Mouse (Mus musculus): ENCODE measurements around the gene Gpr108. TPM values are rescaled to one million over a fixed set of nuclear protein-coding genes. Genes with fewer than 3 reads are reported as not detected.

The Gpr108 gene
- total and polyA plus RNA-seq, 2 experiments, result 10.7 to 23.7 TPM

- H3K4me3 ChIP-seq (ENCODE audit: insufficient read depth, low read depth, low read length), result no peak overlapping the region
- H3K9ac ChIP-seq (ENCODE audit: low read depth, low read length), result no peak overlapping the region
- no peak for TF ChIP-seq POLR2A (IDR thresholded peaks at IDR 0.05; ENCODE audit: extremely low read depth, insufficient read depth, low read length)
- TF ChIP-seq CTCF (IDR thresholded peaks at IDR 0.05; ENCODE audit: low read depth, low read length), result no peak
- H3K4me1 ChIP-seq (ENCODE audit: control insufficient read depth, insufficient read depth, low read length), result peaks cover 4% of the 10 kb centered on the region
- peaks cover 10% of the 10 kb centered on the region; the same call in 1 of the 2 replicates for H3K36me3 ChIP-seq (ENCODE audit: control insufficient read depth, insufficient read depth, low read length)
- DNase-seq (ENCODE audit: extremely low read depth, low read depth, low spot score), result no peak
- H3K27me3 ChIP-seq (ENCODE audit: control insufficient read depth, insufficient read depth, low read length), result no peaks in the 10 kb centered on the region
- whole genome bisulfite sequencing, result 41% methylated on average over 6 of the region's 6 CpGs
- no peak overlapping the region for H3K27ac ChIP-seq (replicated peaks; ENCODE audit: insufficient read depth, low read depth, low read length)
- no peaks in the 10 kb centered on the region for H3K79me2 ChIP-seq (ENCODE audit: control insufficient read depth, insufficient read depth, low read length)
Measured at GRCm38 (mm10) chr17:57253306-57253705, 5.1 kb upstream of the Gpr108 start.

- no peaks in the 10 kb centered on the region for H3K79me2 ChIP-seq (ENCODE audit: control insufficient read depth, insufficient read depth, low read length)
- 94% methylated on average over 3 of the region's 3 CpGs for whole genome bisulfite sequencing
- no peak overlapping the region for H3K4me3 ChIP-seq (ENCODE audit: insufficient read depth, low read depth, low read length)
- no peak overlapping the region for H3K9ac ChIP-seq (ENCODE audit: low read depth, low read length)
- no peaks in the 10 kb centered on the region for H3K27me3 ChIP-seq (ENCODE audit: control insufficient read depth, insufficient read depth, low read length)
- DNase-seq (ENCODE audit: extremely low read depth, low read depth, low spot score), result no peak
- TF ChIP-seq CTCF (IDR thresholded peaks at IDR 0.05; ENCODE audit: low read depth, low read length) (no peak), POLR2A (IDR thresholded peaks at IDR 0.05; ENCODE audit: extremely low read depth, insufficient read depth, low read length) (no peak)
- peaks cover 4% of the 10 kb centered on the region; the same call in 1 of the 2 replicates for H3K36me3 ChIP-seq (ENCODE audit: control insufficient read depth, insufficient read depth, low read length)
- H3K27ac ChIP-seq (replicated peaks; ENCODE audit: insufficient read depth, low read depth, low read length), result no peak overlapping the region
- H3K4me1 ChIP-seq (ENCODE audit: control insufficient read depth, insufficient read depth, low read length), result peaks cover 9% of the 10 kb centered on the region
Measured at GRCm38 (mm10) chr17:57251431-57251830, 3.2 kb upstream of the Gpr108 start.

- Histone ChIP-seq H3K9ac (ENCODE audit: low read depth, low read length) (peak overlapping the region; percentile 79), H3K27me3 (ENCODE audit: control insufficient read depth, insufficient read depth, low read length) (no peaks in the 10 kb centered on the region), H3K79me2 (ENCODE audit: control insufficient read depth, insufficient read depth, low read length) (no peaks in the 10 kb centered on the region), H3K4me1 (ENCODE audit: control insufficient read depth, insufficient read depth, low read length) (peaks cover 9% of the 10 kb centered on the region), H3K4me3 (ENCODE audit: insufficient read depth, low read depth, low read length) (peak overlapping the region; percentile 78), H3K27ac (replicated peaks; ENCODE audit: insufficient read depth, low read depth, low read length) (no peak overlapping the region; the same call in 1 of the 2 replicates), H3K36me3 (ENCODE audit: control insufficient read depth, insufficient read depth, low read length) (peaks cover 4% of the 10 kb centered on the region; the same call in 1 of the 2 replicates)
- DNase-seq (ENCODE audit: extremely low read depth, low read depth, low spot score), result no peak
- TF ChIP-seq POLR2A (IDR thresholded peaks at IDR 0.05; ENCODE audit: extremely low read depth, insufficient read depth, low read length), result no peak
- TF ChIP-seq CTCF (IDR thresholded peaks at IDR 0.05; ENCODE audit: low read depth, low read length), result no peak
- 16% methylated on average over 33 of the region's 33 CpGs for WGBS
Measured at GRCm38 (mm10) chr17:57250461-57251160, 2.4 kb upstream of the Gpr108 start.

GRCm38 (mm10) chr17:57249186-57250181 lies 1.2 kb upstream of the Gpr108 start, which contains the start of gene Trip10:
Gene Trip10 (plus strand): TSS chr17:57249455.
- H3K9ac ChIP-seq (ENCODE audit: low read depth, low read length), result peak within 1 kb of the TSS; percentile 79
- peak within 1 kb of the TSS; percentile 78 for H3K4me3 ChIP-seq (ENCODE audit: insufficient read depth, low read depth, low read length)
- WGBS, result under 1% methylated on average over 50 of the region's 52 CpGs
- H3K79me2 ChIP-seq (ENCODE audit: control insufficient read depth, insufficient read depth, low read length), result no peaks in the 10 kb centered on the region
- DNase-seq (ENCODE audit: extremely low read depth, low read depth, low spot score), result peak; percentile 59
- H3K27me3 ChIP-seq (ENCODE audit: control insufficient read depth, insufficient read depth, low read length), result no peaks in the 10 kb centered on the region
- TF ChIP-seq POLR2A (IDR thresholded peaks at IDR 0.05; ENCODE audit: extremely low read depth, insufficient read depth, low read length), result 0 out of 2 replicates have a peak, but pooled peaks have one; percentile 50
- peak; percentile 14; the same call in 1 of the 2 replicates for TF ChIP-seq CTCF (IDR thresholded peaks at IDR 0.05; ENCODE audit: low read depth, low read length)
- H3K27ac ChIP-seq (replicated peaks; ENCODE audit: insufficient read depth, low read depth, low read length), result peak within 1 kb of the TSS; percentile 84
- peaks cover 3% of the 10 kb centered on the region; the same call in 1 of the 2 replicates for H3K36me3 ChIP-seq (ENCODE audit: control insufficient read depth, insufficient read depth, low read length)
- H3K4me1 ChIP-seq (ENCODE audit: control insufficient read depth, insufficient read depth, low read length), result peaks cover 9% of the 10 kb centered on the region

GRCm38 (mm10) chr17:57248771-57249170 lies 525 bp upstream of the Gpr108 start:
- Histone ChIP-seq H3K27me3 (ENCODE audit: control insufficient read depth, insufficient read depth, low read length) (no peaks in the 10 kb centered on the region), H3K9ac (ENCODE audit: low read depth, low read length) (peak overlapping the region; percentile 70), H3K36me3 (ENCODE audit: control insufficient read depth, insufficient read depth, low read length) (no peaks in the 10 kb centered on the region), H3K79me2 (ENCODE audit: control insufficient read depth, insufficient read depth, low read length) (no peaks in the 10 kb centered on the region), H3K4me1 (ENCODE audit: control insufficient read depth, insufficient read depth, low read length) (peaks cover 15% of the 10 kb centered on the region), H3K27ac (replicated peaks; ENCODE audit: insufficient read depth, low read depth, low read length) (peak overlapping the region; percentile 84), H3K4me3 (ENCODE audit: insufficient read depth, low read depth, low read length) (peak overlapping the region; percentile 6)
- no peak for DNase-seq (ENCODE audit: extremely low read depth, low read depth, low spot score)
- 7% methylated on average over 13 of the region's 13 CpGs for WGBS
- no peak for TF ChIP-seq POLR2A (IDR thresholded peaks at IDR 0.05; ENCODE audit: extremely low read depth, insufficient read depth, low read length)
- TF ChIP-seq CTCF (IDR thresholded peaks at IDR 0.05; ENCODE audit: low read depth, low read length), result no peak

All from liver, adult 2 months (tissue).